Mouse (Mus musculus) left cerebral cortex, adult 11 months (tissue): ENCODE data around the gene Naaa.

Experiments used
- DNase-seq: peaks from one replicate; pipeline ENCODE4 v3.0.0; 2022; ENCODE audit warnings: low spot score

Naaa gene

GRCm38 (mm10) chr5:92215308-92215707, 62.7 kb downstream of the Naaa start, which contains the start of gene U90926:
Gene U90926 (minus strand): TSS chr5:92215408.
- no peak for DNase-seq

GRCm38 (mm10) chr5:92212231-92212630, 65.7 kb downstream of the Naaa start:
- no peak for DNase-seq

DNA sequence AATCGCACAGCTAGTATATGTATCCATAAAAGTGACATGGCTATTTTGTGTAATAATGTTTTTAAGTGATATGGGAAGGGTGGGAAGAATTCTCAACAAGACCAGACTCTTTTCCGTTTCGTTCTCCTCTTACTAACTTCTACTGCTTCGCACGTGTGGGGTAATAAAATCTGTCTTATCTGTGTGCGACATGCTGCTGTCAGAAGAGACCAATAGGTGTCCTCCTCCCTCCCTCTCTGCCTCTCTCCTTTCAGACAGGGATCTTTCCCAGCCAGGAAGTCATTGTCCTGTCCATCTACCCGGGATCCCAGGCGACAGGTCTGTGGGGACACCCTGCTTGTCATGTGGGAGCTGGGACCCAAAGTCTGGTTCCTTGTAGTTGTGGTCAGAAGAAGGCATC, 67.8 kb downstream of the Naaa start:
- no peak for DNase-seq
